9 mouse cellular contexts compared by ENCODE assay signal in the genomic region with DNA sequence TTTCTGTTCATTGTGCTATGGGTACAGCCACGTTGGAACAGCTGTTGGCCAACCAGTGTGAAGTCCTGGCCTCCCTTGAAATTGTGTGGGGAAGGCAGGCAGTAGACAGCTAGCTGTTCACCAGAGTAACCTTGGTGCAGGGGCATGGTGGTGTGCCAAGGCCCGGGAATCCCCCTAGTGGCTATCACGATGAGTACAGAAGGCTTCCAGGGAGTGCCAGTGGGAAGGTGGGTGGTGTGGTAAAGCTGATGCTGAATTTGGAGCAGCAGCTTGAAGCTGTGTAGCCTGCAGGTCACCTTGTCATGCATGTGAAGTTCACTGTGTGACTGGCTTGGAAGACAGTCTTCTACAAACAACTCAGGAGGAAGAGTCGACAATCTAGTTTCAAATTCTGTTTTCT. TPM values are rescaled to one million over a fixed set of nuclear protein-coding genes. Genes with fewer than 3 reads are reported as not detected.
DNase-seq lines count a peak whose midpoint lies in the region; ATAC-seq and TF ChIP-seq lines count a peak whose summit lies in the region.
"Had no signal": no experiment of that assay in that cellular context is flagged by ENCODE, and none has a peak within 500 bp of the region (broad histone marks: within the 10 kb centered on the region; RNA-seq: fewer than 3 reads in every experiment).

No protein-coding gene starts in this region.

- ATAC-seq in heart, embryonic 12.5 days (ENCODE audit: insufficient number of reproducible peaks, low FRiP score): no peak
- ATAC-seq in heart, postnatal 0 days (ENCODE audit: insufficient read depth, low read depth): peak; percentile 82; the same call in 1 of the 2 replicates
- no peak for ATAC-seq in inflammation-experienced regulatory T-cells, adult 6 months

- peak; percentile 59 for TF ChIP-seq CTCF in heart, postnatal 0 days (IDR thresholded peaks at IDR 0.05; ENCODE audit: low read depth)
- TF ChIP-seq CTCF in left cerebral cortex, adult 2 months (IDR thresholded peaks at IDR 0.05): peak; percentile 51

- H3K9ac ChIP-seq in heart, embryonic 12.5 days: no peak overlapping the region
- H3K9ac ChIP-seq in heart, postnatal 0 days (replicated peaks; ENCODE audit: low read depth, low read length): no peak overlapping the region
- H3K9ac ChIP-seq: heart, embryonic 15.5 days had no signal

- peak; percentile 27 to 33 for DNase-seq in heart, adult 18-20 months
- DNase-seq in 416B (ENCODE audit: low read depth) (peak; percentile 54), adipocyte (ENCODE audit: low spot score) (peak; percentile 62)
- peak; percentile 49 for DNase-seq in heart, postnatal 0 days (ENCODE audit: low spot score)
- DNase-seq in left cerebral cortex, adult 2 months (ENCODE audit: extremely low spot score in 1 of 2, low spot score in 2 of 2): peak; percentile 38 to 45
- peak; percentile 58 to 63 for DNase-seq in right cerebral cortex, adult 2 months (ENCODE audit: low spot score in 2 of 2)

- no peak overlapping the region for H3K4me3 ChIP-seq in heart, embryonic 12.5 days
- H3K4me3 ChIP-seq in heart, postnatal 0 days (ENCODE audit: low read depth, low read length): no peak overlapping the region
- no peak overlapping the region for H3K4me3 ChIP-seq in left cerebral cortex, adult 2 months
- H3K4me3 ChIP-seq: heart, embryonic 15.5 days had no signal

- H3K4me2 ChIP-seq in heart, embryonic 12.5 days: no peak overlapping the region
- no peak overlapping the region for H3K4me2 ChIP-seq in heart, postnatal 0 days (ENCODE audit: low read depth, low read length)
- H3K4me2 ChIP-seq: heart, embryonic 15.5 days had no signal

- no peak for TF ChIP-seq EP300 in heart, postnatal 0 days (IDR thresholded peaks at IDR 0.05; ENCODE audit: low read depth)

- H3K4me1 ChIP-seq in heart, embryonic 12.5 days (replicated peaks): peaks cover 15% of the 10 kb centered on the region; the same call in 1 of the 2 replicates
- no peaks in the 10 kb centered on the region for H3K4me1 ChIP-seq in heart, postnatal 0 days (ENCODE audit: control insufficient read depth, insufficient read depth)
- H3K4me1 ChIP-seq: heart, embryonic 15.5 days had no signal

- intact Hi-C loops in left cerebral cortex, adult 2 months (cut with DNase I): loop anchor here (5.0 kb wide), 1 partner anchor 72 kb away; no protein-coding TSS in a partner anchor

- H3K9me3 ChIP-seq in heart, embryonic 12.5 days (replicated peaks): no peaks in the 10 kb centered on the region
- H3K9me3 ChIP-seq in heart, postnatal 0 days (replicated peaks; ENCODE audit: control insufficient read depth, low read length): no peaks in the 10 kb centered on the region
- H3K9me3 ChIP-seq: heart, embryonic 15.5 days had no signal

- no peaks in the 10 kb centered on the region for H3K27me3 ChIP-seq in heart, embryonic 12.5 days (replicated peaks)
- no peaks in the 10 kb centered on the region for H3K27me3 ChIP-seq in heart, postnatal 0 days (ENCODE audit: control insufficient read depth, insufficient read depth, low read length)
- H3K27me3 ChIP-seq: heart, embryonic 15.5 days had no signal

- H3K36me3 ChIP-seq in heart, embryonic 12.5 days: no peaks in the 10 kb centered on the region
- H3K36me3 ChIP-seq in heart, postnatal 0 days (replicated peaks; ENCODE audit: control insufficient read depth, insufficient read depth, low read length): no peaks in the 10 kb centered on the region
- H3K36me3 ChIP-seq: heart, embryonic 15.5 days had no signal

- 28% methylated on average over 4 of the region's 4 CpGs for WGBS in heart, embryonic 12.5 days
- 32% methylated on average over 4 of the region's 4 CpGs for WGBS in heart, postnatal 0 days

- H3K27ac ChIP-seq in heart, embryonic 12.5 days (ENCODE audit: poor library complexity, severe bottlenecking): no peak overlapping the region
- no peak overlapping the region for H3K27ac ChIP-seq in heart, postnatal 0 days (ENCODE audit: low read depth)
- H3K27ac ChIP-seq in left cerebral cortex, adult 2 months: peak overlapping the region; percentile 76
- H3K27ac ChIP-seq: heart, embryonic 15.5 days had no signal

RNA-seq across cellular contexts. Expression of gene Eipr1, which starts 32.8 kb away (rescaled TPM):
- total RNA-seq in heart, adult 18-20 months (2021): 1 to 10 TPM; 8.6 to 8.8 TPM
- 20.9 and 25.2 TPM in 2 replicates for polyA plus RNA-seq in heart, embryonic 12.5 days (2016; fragmentation: Nextera tagmentation; extraction: Ambion mirVana)
- 29.3 and 32.0 TPM in 2 replicates for total RNA-seq in heart, postnatal 0 days (2014; rRNA removed; ENCODE audit: low replicate concordance)
- 13.0 and 16.4 TPM in 2 replicates for polyA plus RNA-seq in heart, postnatal 0 days (2015; fragmentation: Nextera tagmentation; extraction: Ambion mirVana)
- 10 to 100 TPM; 64.0 to 65.1 TPM for total RNA-seq in left cerebral cortex, adult 2 months (2021)
- polyA plus RNA-seq in inflammation-experienced regulatory T-cells, adult 6 months (2017; shearing (Covaris generic)): 10 to 100 TPM; 27.4 to 36.6 (median 33.7) TPM

RNA-seq across cellular contexts. Expression of gene Trappc12, which starts 34.1 kb away (rescaled TPM):
- total RNA-seq in heart, adult 18-20 months (2021): 10 to 100 TPM; 22.4 to 22.5 TPM
- polyA plus RNA-seq in heart, embryonic 12.5 days (2016; fragmentation: Nextera tagmentation; extraction: Ambion mirVana): 33.5 and 35.1 TPM in 2 replicates
- total RNA-seq in heart, postnatal 0 days (2014; rRNA removed; ENCODE audit: low replicate concordance): 41.4 and 43.4 TPM in 2 replicates
- polyA plus RNA-seq in heart, postnatal 0 days (2015; fragmentation: Nextera tagmentation; extraction: Ambion mirVana): 21.6 and 21.7 TPM in 2 replicates
- total RNA-seq in left cerebral cortex, adult 2 months (2021): 10 to 100 TPM; 61.4 to 63.0 TPM
- 10 to 100 TPM; 31.7 to 58.8 (median 40.1) TPM for polyA plus RNA-seq in inflammation-experienced regulatory T-cells, adult 6 months (2017; shearing (Covaris generic))
